In the genomic region with DNA sequence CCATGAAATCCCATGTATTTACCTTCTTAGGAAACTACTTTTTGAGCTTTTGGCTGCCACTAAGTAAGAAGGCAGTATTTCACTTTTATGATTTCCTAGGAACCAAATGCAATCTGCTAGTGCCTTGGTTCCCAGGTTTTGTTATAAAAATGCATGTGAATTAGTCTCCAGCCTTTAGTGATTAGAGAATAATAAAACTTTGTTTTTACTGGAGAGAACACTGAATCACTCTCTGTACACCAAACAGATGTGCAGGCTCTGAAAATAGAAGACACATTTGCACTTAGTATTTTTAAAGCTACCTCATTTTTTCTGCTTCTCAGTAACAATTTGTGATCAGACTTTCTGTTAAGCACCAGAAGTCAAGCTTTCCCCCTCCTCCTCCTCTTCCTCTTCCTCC, we compare ENCODE assay signal across 22 mouse cellular contexts.
DNase-seq lines count a peak whose midpoint lies in the region; ATAC-seq and TF ChIP-seq lines count a peak whose summit lies in the region.
"Had no signal": no experiment of that assay in that cellular context is flagged by ENCODE, and none has a peak within 500 bp of the region (broad histone marks: within the 10 kb centered on the region; RNA-seq: fewer than 3 reads in every experiment).

No protein-coding gene starts in this region.

- peak; percentile 85 for DNase-seq in kidney, postnatal 0 days (ENCODE audit: low spot score)
- DNase-seq in kidney, adult 18-20 months = no peak
- DNase-seq in 3T3-L1 (ENCODE audit: low read depth, low spot score) = peak; percentile 14
- DNase-seq in brain, adult 2 months (ENCODE audit: low read depth, low spot score) = peak; percentile 34
- no peak for DNase-seq in thymus, postnatal 36 days
- no peak for DNase-seq in ovary, postnatal 36 days (ENCODE audit: low spot score)
- DNase-seq: adrenal gland, adult 8-10 months; adrenal gland, postnatal 36 days; B cell, adult 2 months; cerebellum, adult 11 months; cerebellum, adult 8-10 months; cerebellum, postnatal 14 days; gastrocnemius, postnatal 14 days; heart, adult 2 months had no signal

- H3K4me1 ChIP-seq in kidney, postnatal 0 days (replicated peaks; ENCODE audit: insufficient read depth, low read length) = no peaks in the 10 kb centered on the region
- peaks cover 12% of the 10 kb centered on the region for H3K4me1 ChIP-seq in limb, embryonic 13.5 days
- H3K4me1 ChIP-seq: forebrain, embryonic 15.5 days; heart, embryonic 12.5 days; hindbrain, embryonic 10.5 days had no signal

- no peak overlapping the region for H3K9ac ChIP-seq in kidney, postnatal 0 days (ENCODE audit: low read depth, low read length)
- H3K9ac ChIP-seq in limb, embryonic 13.5 days = no peak overlapping the region
- H3K9ac ChIP-seq: forebrain, embryonic 15.5 days; heart, embryonic 12.5 days; hindbrain, embryonic 14.5 days had no signal

- no peak for ATAC-seq in kidney, postnatal 0 days (replicated peaks; ENCODE audit: low FRiP score, low read depth)
- ATAC-seq in limb, embryonic 13.5 days (ENCODE audit: low FRiP score, low read depth) = peak; percentile 66
- no peak for ATAC-seq in megakaryocyte-erythroid progenitor cell, adult 5-6 weeks (replicated peaks; ENCODE audit: low FRiP score, low TSS enrichment, poor library complexity, severe bottlenecking)
- ATAC-seq: CD4-positive, CD25-positive, alpha-beta regulatory T cell, adult 4 months; forebrain, embryonic 15.5 days had no signal

- H3K27me3 ChIP-seq in kidney, postnatal 0 days (ENCODE audit: insufficient read depth, low read length) = no peaks in the 10 kb centered on the region
- no peaks in the 10 kb centered on the region for H3K27me3 ChIP-seq in limb, embryonic 13.5 days
- H3K27me3 ChIP-seq: forebrain, embryonic 15.5 days; heart, embryonic 12.5 days had no signal

- H3K27ac ChIP-seq in kidney, postnatal 0 days = no peak overlapping the region
- H3K27ac ChIP-seq in limb, embryonic 13.5 days = no peak overlapping the region
- H3K27ac ChIP-seq: forebrain, embryonic 15.5 days; heart, adult 2 months; hindbrain, embryonic 10.5 days; hindbrain, embryonic 14.5 days had no signal

- no peak overlapping the region for H3K4me2 ChIP-seq in kidney, postnatal 0 days (ENCODE audit: low read length)
- H3K4me2 ChIP-seq in limb, embryonic 13.5 days (replicated peaks) = no peak overlapping the region
- H3K4me2 ChIP-seq: forebrain, embryonic 15.5 days; heart, embryonic 12.5 days; hindbrain, embryonic 14.5 days had no signal

- H3K36me3 ChIP-seq in kidney, postnatal 0 days (ENCODE audit: insufficient read depth, low read length) = no peaks in the 10 kb centered on the region
- no peaks in the 10 kb centered on the region for H3K36me3 ChIP-seq in limb, embryonic 13.5 days
- H3K36me3 ChIP-seq: forebrain, embryonic 15.5 days; G1E; heart, embryonic 12.5 days; hindbrain, embryonic 10.5 days had no signal

- TF ChIP-seq CTCF in kidney, postnatal 0 days (IDR thresholded peaks at IDR 0.05; ENCODE audit: low read depth) = no peak

- no peak overlapping the region for H3K4me3 ChIP-seq in kidney, postnatal 0 days (replicated peaks; ENCODE audit: low read depth, low read length)
- no peak overlapping the region for H3K4me3 ChIP-seq in limb, embryonic 13.5 days
- H3K4me3 ChIP-seq: forebrain, embryonic 15.5 days; heart, adult 2 months; heart, embryonic 12.5 days; hindbrain, embryonic 10.5 days had no signal

- H3K9me3 ChIP-seq in kidney, postnatal 0 days (replicated peaks; ENCODE audit: low read length) = no peaks in the 10 kb centered on the region
- 0 out of 2 replicates have a peak, but pooled peaks cover 3% of the 10 kb centered on the region for H3K9me3 ChIP-seq in limb, embryonic 13.5 days
- H3K9me3 ChIP-seq: forebrain, embryonic 15.5 days; hindbrain, embryonic 10.5 days had no signal

Comparison
In these comparisons a context has a peak if more than half of its experiments do, and no peak if none do; other contexts are left out.
1. DNase-seq: peak in kidney, postnatal 0 days (single experiment), 3T3-L1 (single experiment) and brain, adult 2 months (single experiment); none in kidney, adult 18-20 months (single experiment), thymus, postnatal 36 days (0 of 2) and ovary, postnatal 36 days (single experiment).